In the genomic region with DNA sequence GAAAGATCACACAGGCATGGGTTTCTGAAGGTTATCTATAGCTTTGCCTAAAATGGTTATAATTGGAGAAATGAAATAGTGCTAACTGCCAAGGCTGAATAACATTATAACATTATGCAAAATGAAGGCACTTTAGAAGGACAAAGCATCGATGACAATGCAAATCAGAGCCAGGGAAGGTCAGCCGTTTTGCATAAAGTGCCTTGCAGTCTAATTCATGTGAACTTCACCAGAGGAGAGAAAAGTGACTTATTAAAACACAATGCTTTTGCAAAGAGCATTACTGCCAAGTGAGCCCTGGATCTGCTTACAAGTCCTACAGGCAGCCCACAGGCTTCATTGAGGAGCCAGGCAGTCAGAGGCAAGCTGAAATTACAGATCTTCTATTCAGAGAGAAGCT, we compare ENCODE assay signal across 24 mouse cellular contexts.
"Had no signal": no experiment of that assay in that cellular context is flagged by ENCODE, and none has a peak within 500 bp of the region (broad histone marks: within the 10 kb centered on the region; RNA-seq: fewer than 3 reads in every experiment).

No protein-coding gene starts in this region.

- H3K9ac ChIP-seq: heart, embryonic 12.5 days; hindbrain, embryonic 13.5 days; intestine, embryonic 15.5 days; limb, embryonic 12.5 days; liver, embryonic 13.5 days had no signal

- H3K27ac ChIP-seq: heart, embryonic 10.5 days; hindbrain, embryonic 13.5 days; intestine, embryonic 15.5 days; layer of hippocampus, adult 2 months; left cerebral cortex, adult 2 months; limb, embryonic 10.5 days; limb, embryonic 12.5 days; liver, embryonic 13.5 days had no signal

- H3K9me3 ChIP-seq: heart, embryonic 10.5 days; heart, embryonic 12.5 days; hindbrain, embryonic 13.5 days; intestine, embryonic 15.5 days; limb, embryonic 10.5 days; limb, embryonic 12.5 days; liver, embryonic 13.5 days had no signal

- H3K4me1 ChIP-seq: intestine, embryonic 15.5 days; limb, embryonic 10.5 days; limb, embryonic 12.5 days; liver, embryonic 13.5 days had no signal

- DNase-seq: gastrocnemius, postnatal 14 days; gastrocnemius, postnatal 36 days; heart, adult 11 months; heart, postnatal 10 days; heart, postnatal 4 days; kidney, adult 18-20 months; kidney, adult 8-10 months; kidney, postnatal 10 days; kidney, postnatal 25 days; kidney, postnatal 4 days; liver; liver, embryonic 13.5 days had no signal

- H3K4me2 ChIP-seq: heart, embryonic 12.5 days; hindbrain, embryonic 13.5 days; intestine, embryonic 15.5 days; limb, embryonic 12.5 days; liver, embryonic 11.5 days; liver, embryonic 13.5 days had no signal

- H3K36me3 ChIP-seq: heart, embryonic 10.5 days; heart, embryonic 12.5 days; hindbrain, embryonic 13.5 days; intestine, embryonic 15.5 days; limb, embryonic 10.5 days; limb, embryonic 12.5 days; liver, embryonic 13.5 days had no signal

- H3K4me3 ChIP-seq: heart, embryonic 10.5 days; heart, embryonic 12.5 days; hindbrain, embryonic 13.5 days; intestine, embryonic 15.5 days; layer of hippocampus, adult 2 months; left cerebral cortex, adult 2 months; limb, embryonic 10.5 days; limb, embryonic 12.5 days; liver, embryonic 13.5 days had no signal

- ATAC-seq: hindbrain, embryonic 16.5 days; inflammation-experienced regulatory T-cells, adult 6 months; intestine, embryonic 15.5 days; intestine, postnatal 0 days had no signal

- H3K27me3 ChIP-seq: heart, embryonic 12.5 days; hindbrain, embryonic 13.5 days; intestine, embryonic 15.5 days; limb, embryonic 12.5 days; liver, embryonic 13.5 days had no signal
